Mouse (Mus musculus) testis, adult 2 months (tissue): ENCODE measurements around the gene Slc25a27. TPM values are rescaled to one million over a fixed set of nuclear protein-coding genes. Genes with fewer than 3 reads are reported as not detected.

Experiments used
- H3K27ac ChIP-seq: fragments of 200-500 bp; 2 replicates; pipeline ENCODE4 v1.5.1; 2012; ENCODE audit warnings: low read depth, low read length; ENCODE audit not compliant: control insufficient read depth, insufficient read depth
- H3K27me3 ChIP-seq: fragments of 200-500 bp; 2 replicates; pipeline ENCODE4 v1.6.1; 2012; ENCODE audit warnings: mild to moderate bottlenecking, low read length, moderate library complexity; ENCODE audit not compliant: control insufficient read depth, insufficient read depth
- H3K36me3 ChIP-seq: fragments of 200-500 bp; 2 replicates; pipeline ENCODE4 v1.6.1; 2012; ENCODE audit warnings: mild to moderate bottlenecking, low read length; ENCODE audit not compliant: control insufficient read depth, insufficient read depth
- H3K4me1 ChIP-seq: fragments of 200-500 bp; 2 replicates; pipeline ENCODE4 v1.6.1; 2012; ENCODE audit warnings: low read length; ENCODE audit not compliant: control insufficient read depth, insufficient read depth
- H3K4me3 ChIP-seq: fragments of 200-500 bp; 2 replicates; pipeline ENCODE4 v1.5.1; 2012; ENCODE audit warnings: low read depth, mild to moderate bottlenecking, low read length, moderate library complexity, mixed read lengths; ENCODE audit not compliant: control insufficient read depth
- CTCF ChIP-seq: fragments of 200-500 bp; IDR thresholded peaks from 2 replicates; pipeline ENCODE4 v1.5.1; 2012; ENCODE audit warnings: low read depth, mild to moderate bottlenecking, inconsistent platforms, low read length, moderate library complexity; ENCODE audit not compliant: control insufficient read depth, insufficient read depth, insufficient replicate concordance
- POLR2A ChIP-seq: fragments of 200-500 bp; IDR thresholded peaks from 2 replicates; pipeline ENCODE4 v1.6.1; 2012; ENCODE audit warnings: low read depth, mild to moderate bottlenecking, inconsistent platforms, low read length, moderate library complexity; ENCODE audit not compliant: control insufficient read depth
- polyA plus RNA-seq: library from polyadenylated mRNA; depleted of rRNA; stranded (reverse); fragments of >200 nt; gene quantifications from 2 replicates; pipeline ENCODE4 v1.2.3, GENCODE M21; 2012

The Slc25a27 gene
- polyA plus RNA-seq, 1 experiment, result 4.3 TPM

DNA sequence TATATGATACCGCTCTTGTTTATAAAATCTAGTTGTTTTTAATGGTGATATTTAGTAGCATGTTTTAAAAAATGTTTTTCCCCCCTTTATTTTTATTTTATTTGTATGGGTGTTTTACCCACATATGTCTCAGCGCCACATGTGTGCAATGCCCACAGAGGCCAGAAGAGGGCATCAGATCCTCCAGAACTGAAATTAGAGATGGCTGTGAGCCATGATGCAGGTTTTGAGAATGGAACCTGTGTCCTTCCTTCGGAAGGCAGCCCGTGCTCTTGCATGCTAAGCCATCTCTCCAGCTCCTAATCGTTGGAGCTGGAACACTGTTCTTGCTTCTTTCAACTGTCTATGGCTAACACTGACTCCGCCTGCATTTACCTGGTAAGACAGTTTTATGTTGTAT lies 34.0 kb upstream of the Slc25a27 start:
- Histone ChIP-seq H3K27ac (no peak overlapping the region), H3K27me3 (no peaks in the 10 kb centered on the region), H3K4me1 (peaks cover 4% of the 10 kb centered on the region; the same call in 1 of the 2 replicates), H3K36me3 (no peaks in the 10 kb centered on the region), H3K4me3 (no peak overlapping the region)
- TF ChIP-seq CTCF, result peak; percentile 51; the same call in 1 of the 2 replicates
- TF ChIP-seq POLR2A, result no peak

- no peaks in the 10 kb centered on the region for H3K36me3 ChIP-seq
- no peaks in the 10 kb centered on the region for H3K27me3 ChIP-seq
Observed at GRCm38 (mm10) chr17:43698997-43699649, 32.1 kb upstream of the Slc25a27 start.

DNA sequence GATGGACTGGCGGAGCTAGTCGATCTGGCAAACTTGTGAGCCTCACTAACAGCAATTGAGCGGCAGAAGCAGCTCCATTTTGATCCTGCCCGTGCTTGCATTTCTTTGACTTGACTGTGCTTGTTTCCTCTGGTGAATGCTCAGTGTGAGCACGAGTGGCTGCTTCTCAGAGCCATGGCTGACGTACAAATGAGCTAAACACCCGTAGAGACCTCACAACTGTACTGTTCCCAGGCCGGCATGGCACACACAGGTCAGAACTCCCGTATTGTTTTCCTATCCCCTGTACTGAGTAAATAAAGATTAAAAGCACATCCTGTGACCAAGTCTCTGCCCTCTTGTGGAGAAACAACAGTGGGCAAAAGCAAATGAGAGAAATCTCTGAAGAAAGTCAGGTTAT lies 22.6 kb upstream of the Slc25a27 start:
- Histone ChIP-seq H3K36me3 (no peaks in the 10 kb centered on the region), H3K27ac (no peak overlapping the region), H3K4me1 (no peaks in the 10 kb centered on the region), H3K27me3 (no peaks in the 10 kb centered on the region), H3K4me3 (no peak overlapping the region)
- TF ChIP-seq CTCF, result no peak
- TF ChIP-seq POLR2A, result no peak

More at GRCm38 (mm10) chr17:43698997-43699649, 32.1 kb upstream of the Slc25a27 start:
- Histone ChIP-seq H3K4me3 (peak overlapping the region; percentile 19; the same call in 1 of the 2 replicates), H3K4me1 (peaks cover 4% of the 10 kb centered on the region; the same call in 1 of the 2 replicates), H3K27ac (no peak overlapping the region)
- TF ChIP-seq POLR2A (no peak), CTCF (peak; percentile 82)

DNA sequence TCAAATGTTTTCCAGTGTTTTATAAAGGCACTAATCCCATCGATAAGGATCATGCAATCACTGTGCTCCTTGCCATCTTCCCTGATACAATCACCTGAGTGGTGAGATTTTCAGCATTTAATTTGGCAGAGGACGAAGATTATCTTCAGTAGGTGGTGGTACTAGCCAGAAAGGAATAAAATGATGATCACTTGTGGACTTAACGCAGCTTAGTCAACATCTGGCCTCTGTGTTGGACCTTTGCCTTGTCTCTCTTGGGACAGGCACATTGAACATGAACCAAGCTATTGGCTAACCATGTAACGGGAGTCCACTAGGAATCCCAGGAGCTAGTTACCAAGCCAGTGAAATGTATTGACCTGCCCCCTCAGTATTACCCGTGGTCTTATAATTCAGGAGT lies 17.6 kb upstream of the Slc25a27 start:
- Histone ChIP-seq H3K36me3 (no peaks in the 10 kb centered on the region), H3K4me1 (no peaks in the 10 kb centered on the region), H3K27ac (no peak overlapping the region), H3K4me3 (no peak overlapping the region), H3K27me3 (no peaks in the 10 kb centered on the region)
- TF ChIP-seq CTCF, result no peak

DNA sequence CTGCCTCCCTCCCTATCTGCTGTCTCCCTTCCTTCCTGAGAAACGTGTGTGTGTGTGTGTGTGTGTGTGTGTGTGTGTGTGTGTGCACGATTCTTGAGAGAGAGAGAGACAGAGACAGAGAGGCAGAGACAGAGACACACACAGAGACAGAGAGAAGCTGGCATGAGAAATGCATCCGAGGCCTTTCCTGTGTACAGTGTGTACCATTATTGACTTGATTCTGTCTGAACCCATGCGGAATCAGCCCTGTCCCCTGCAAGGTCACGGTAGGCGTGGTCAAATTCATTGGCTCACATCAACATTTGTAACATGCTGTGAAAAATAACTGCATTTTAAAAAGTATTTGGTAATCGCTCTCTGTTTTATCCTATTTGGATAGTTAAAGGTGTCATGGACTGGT lies 17.1 kb upstream of the Slc25a27 start:
- Histone ChIP-seq H3K4me1 (no peaks in the 10 kb centered on the region), H3K27me3 (no peaks in the 10 kb centered on the region), H3K4me3 (no peak overlapping the region), H3K36me3 (no peaks in the 10 kb centered on the region), H3K27ac (no peak overlapping the region)
- no peak for TF ChIP-seq CTCF
- TF ChIP-seq POLR2A, result no peak

DNA sequence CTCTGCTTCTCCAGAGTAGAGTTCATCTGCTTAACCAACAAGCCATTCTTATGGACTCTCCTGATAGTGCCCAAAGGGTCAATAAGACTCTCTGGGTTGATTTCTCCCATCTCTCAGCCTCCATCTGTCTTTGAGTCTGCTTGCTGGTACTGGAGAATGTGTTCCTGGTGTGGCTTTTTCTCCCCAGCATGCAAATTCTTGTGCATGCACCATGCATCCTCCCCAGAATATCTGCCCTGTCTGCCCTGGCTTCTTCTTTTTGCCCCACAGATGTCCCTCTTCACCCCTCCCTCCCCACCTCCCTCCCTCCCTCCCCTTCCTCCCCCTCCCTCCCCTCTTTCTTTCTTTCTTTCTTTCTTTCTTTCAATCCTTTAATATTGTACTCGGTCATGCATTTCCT lies 10.3 kb upstream of the Slc25a27 start:
- no peaks in the 10 kb centered on the region for H3K36me3 ChIP-seq
- H3K4me3 ChIP-seq, result no peak overlapping the region
- H3K27ac ChIP-seq, result no peak overlapping the region
- H3K4me1 ChIP-seq, result no peaks in the 10 kb centered on the region
- TF ChIP-seq POLR2A, result no peak
- TF ChIP-seq CTCF, result no peak
- no peaks in the 10 kb centered on the region for H3K27me3 ChIP-seq

DNA sequence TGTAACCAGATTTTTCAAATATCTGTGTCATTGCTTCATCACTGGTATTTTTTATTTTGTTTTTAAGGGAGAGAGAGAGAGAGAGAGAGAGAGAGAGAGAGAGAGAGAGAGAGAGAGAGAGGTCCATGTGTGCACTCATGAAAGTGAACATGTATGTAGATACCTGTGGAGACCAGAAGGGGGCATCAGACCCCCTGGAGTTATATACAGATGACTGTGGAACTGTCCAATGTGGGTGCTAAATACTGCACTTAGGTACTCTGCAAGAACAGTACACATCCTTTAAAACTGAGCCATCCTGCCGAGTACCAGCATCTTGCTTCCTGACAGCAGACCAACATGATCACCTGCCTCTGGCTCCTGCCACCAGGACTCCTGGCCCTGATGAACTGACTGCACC lies 9.2 kb upstream of the Slc25a27 start:
- Histone ChIP-seq H3K27me3 (no peaks in the 10 kb centered on the region), H3K4me1 (no peaks in the 10 kb centered on the region), H3K27ac (no peak overlapping the region), H3K4me3 (no peak overlapping the region), H3K36me3 (no peaks in the 10 kb centered on the region)
- TF ChIP-seq CTCF (no peak), POLR2A (no peak)
